Mouse (Mus musculus) neural tube, embryonic 14.5 days (tissue): Measurements from ENCODE around the gene Pla2g7. TPM values are rescaled to one million over a fixed set of nuclear protein-coding genes. Genes with fewer than 3 reads are reported as not detected.
A peak's percentile ranks its signal among the peaks of the same experiment; 100 is the strongest.

Source experiments
- ATAC-seq: fragments of 200-750 bp; cut with Nextera tagmentation; 2 replicates; pipeline ENCODE4 v1.8.0; 2017; ENCODE audit warnings: low read depth, mild to moderate bottlenecking, moderate TSS enrichment, moderate library complexity
- H3K27ac ChIP-seq: fragments of 300-500 bp; sonication (generic); 2 replicates; pipeline ENCODE4 v1.5.1; 2014; ENCODE audit warnings: low read depth, mild to moderate bottlenecking, control low read depth, low read length, moderate library complexity, mixed read lengths
- H3K27me3 ChIP-seq: fragments of 300-500 bp; sonication (generic); 2 replicates; pipeline ENCODE4 v1.6.1; 2014; ENCODE audit warnings: low read length; ENCODE audit not compliant: control insufficient read depth, insufficient read depth
- H3K36me3 ChIP-seq: fragments of 300-500 bp; sonication (generic); 2 replicates; pipeline ENCODE4 v1.6.1; 2014; ENCODE audit warnings: low read length, mixed read lengths; ENCODE audit not compliant: control insufficient read depth, insufficient read depth
- H3K4me1 ChIP-seq: fragments of 300-500 bp; sonication (generic); 2 replicates; pipeline ENCODE4 v1.6.1; 2014; ENCODE audit warnings: low read length; ENCODE audit not compliant: control insufficient read depth, insufficient read depth
- H3K4me2 ChIP-seq: fragments of 300-500 bp; sonication (generic); 2 replicates; pipeline ENCODE4 v1.6.1; 2014; ENCODE audit warnings: mild to moderate bottlenecking, low read depth, low read length, control low read depth
- H3K4me3 ChIP-seq: fragments of 300-500 bp; sonication (generic); 2 replicates; pipeline ENCODE4 v1.5.1; 2014; ENCODE audit warnings: low read depth, low read length, control low read depth, mixed read lengths
- H3K9ac ChIP-seq: fragments of 300-500 bp; sonication (generic); replicated peaks from 2 replicates; pipeline ENCODE4 v1.6.1; 2014; ENCODE audit warnings: low read depth, mild to moderate bottlenecking, control low read depth, low read length, mixed read lengths
- H3K9me3 ChIP-seq: fragments of 300-500 bp; sonication (generic); 2 replicates; pipeline ENCODE4 v1.6.1; 2016; ENCODE audit warnings: low read length; ENCODE audit not compliant: control insufficient read depth
- WGBS: fragments of 180-500 bp; shearing (Covaris S2); extraction: QIAGEN DNeasy Blood & Tissue Kit; methylation state at CpG from one replicate; pipeline ENCODE4 v1.1.7; 2014; 5-methylcytosine and 5-hydroxymethylcytosine counted together
- polyA plus RNA-seq: library from polyadenylated mRNA; unstranded; fragments of >200 nt; fragmentation: Nextera tagmentation; extraction: Ambion mirVana; gene quantifications from 2 replicates; pipeline ENCODE4 v1.2.1, GENCODE M21; 2014

Gene Pla2g7
- polyA plus RNA-seq, 1 experiment from 2014 or later = 62.3 TPM

- Histone ChIP-seq H3K4me3 (no peak overlapping the region), H3K4me1 (no peaks in the 10 kb centered on the region), H3K9me3 (no peaks in the 10 kb centered on the region), H3K9ac (no peak overlapping the region), H3K27ac (no peak overlapping the region), H3K36me3 (no peaks in the 10 kb centered on the region), H3K4me2 (no peak overlapping the region), H3K27me3 (no peaks in the 10 kb centered on the region)
- 91% methylated on average over 21 of the region's 21 CpGs for WGBS
- ATAC-seq = no peak
These were observed 24.7 kb downstream of the Pla2g7 start for GRCm38 (mm10) chr17:43592296-43593291.

GRCm38 (mm10) chr17:43597742-43598141 is 29.8 kb downstream of the Pla2g7 start:
- WGBS = 96% methylated on average over 2 of the region's 2 CpGs
- ATAC-seq = no peak
- H3K9me3 ChIP-seq = no peaks in the 10 kb centered on the region

DNA sequence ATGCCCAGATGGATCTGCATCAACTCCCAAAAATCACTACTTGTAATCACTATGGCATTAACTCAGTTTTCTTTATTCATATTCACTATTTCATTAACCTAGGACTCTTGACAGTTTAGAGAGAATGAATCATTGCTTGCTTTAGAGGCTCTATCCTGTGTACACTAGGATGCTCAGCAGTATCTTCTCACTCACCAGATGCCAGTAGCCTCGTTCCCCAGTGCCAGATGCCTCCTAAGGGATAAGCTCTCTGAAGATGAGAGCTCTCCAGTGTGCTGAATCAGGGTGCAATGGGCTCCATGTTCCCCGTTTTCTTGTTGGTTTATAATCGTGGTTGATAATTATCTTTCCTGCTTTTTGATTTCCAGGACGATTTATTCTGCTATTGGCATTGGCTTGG is 30.8 kb downstream of the Pla2g7 start:
- Histone ChIP-seq H3K9ac (no peak overlapping the region), H3K9me3 (no peaks in the 10 kb centered on the region), H3K36me3 (no peaks in the 10 kb centered on the region), H3K27ac (no peak overlapping the region), H3K4me1 (no peaks in the 10 kb centered on the region), H3K4me2 (no peak overlapping the region), H3K4me3 (no peak overlapping the region), H3K27me3 (no peaks in the 10 kb centered on the region)
- no peak for ATAC-seq
- WGBS = 74% methylated on average over 4 of the region's 4 CpGs

More at GRCm38 (mm10) chr17:43597742-43598141, 29.8 kb downstream of the Pla2g7 start:
- Histone ChIP-seq H3K4me1 (no peaks in the 10 kb centered on the region), H3K36me3 (no peaks in the 10 kb centered on the region), H3K27ac (no peak overlapping the region), H3K27me3 (no peaks in the 10 kb centered on the region), H3K4me2 (no peak overlapping the region), H3K4me3 (no peak overlapping the region), H3K9ac (no peak overlapping the region)

GRCm38 (mm10) chr17:43606704-43607103 is 38.8 kb downstream of the Pla2g7 start:
- 15% methylated on average over 3 of the region's 3 CpGs for WGBS
- no peak for ATAC-seq
- H3K4me2 ChIP-seq = no peak overlapping the region
- H3K36me3 ChIP-seq = no peaks in the 10 kb centered on the region
- H3K27me3 ChIP-seq = no peaks in the 10 kb centered on the region
- no peak overlapping the region for H3K27ac ChIP-seq
- H3K9me3 ChIP-seq = no peaks in the 10 kb centered on the region
- no peak overlapping the region for H3K4me3 ChIP-seq
- H3K9ac ChIP-seq = no peak overlapping the region
- no peaks in the 10 kb centered on the region for H3K4me1 ChIP-seq

DNA sequence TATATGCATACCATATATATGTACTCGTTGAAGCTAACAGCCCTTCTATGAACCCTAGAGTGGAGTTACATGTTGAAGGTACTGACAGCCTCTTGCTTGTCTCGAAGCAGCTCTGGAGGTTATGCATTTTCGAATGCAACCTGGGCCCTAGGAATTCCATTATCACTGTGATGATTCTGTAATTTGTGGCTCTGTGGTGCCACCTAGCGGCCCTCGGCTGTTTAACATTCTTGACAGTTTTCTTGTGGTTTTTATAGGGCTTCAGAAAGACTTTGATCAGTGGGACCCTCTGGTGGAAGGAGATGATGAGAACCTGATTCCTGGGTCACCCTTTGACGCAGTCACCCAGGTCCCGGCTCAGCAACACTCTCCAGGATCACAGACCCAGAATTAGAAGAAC is 43.7 kb downstream of the Pla2g7 start:
- Histone ChIP-seq H3K27ac (no peak overlapping the region), H3K9me3 (no peaks in the 10 kb centered on the region), H3K27me3 (no peaks in the 10 kb centered on the region), H3K4me1 (no peaks in the 10 kb centered on the region), H3K4me3 (no peak overlapping the region), H3K4me2 (no peak overlapping the region), H3K36me3 (no peaks in the 10 kb centered on the region), H3K9ac (no peak overlapping the region)
- peak; percentile 78 for ATAC-seq
- 21% methylated on average over 7 of the region's 7 CpGs for WGBS

GRCm38 (mm10) chr17:43612221-43612620 is 44.3 kb downstream of the Pla2g7 start:
- H3K27me3 ChIP-seq = no peaks in the 10 kb centered on the region
- H3K36me3 ChIP-seq = no peaks in the 10 kb centered on the region
- no peak overlapping the region for H3K27ac ChIP-seq
- H3K4me3 ChIP-seq = no peak overlapping the region
- WGBS = 80% methylated on average over 3 of the region's 3 CpGs
- H3K9me3 ChIP-seq = no peaks in the 10 kb centered on the region
- H3K4me1 ChIP-seq = no peaks in the 10 kb centered on the region
- no peak for ATAC-seq
- no peak overlapping the region for H3K9ac ChIP-seq
- H3K4me2 ChIP-seq = no peak overlapping the region

GRCm38 (mm10) chr17:43619156-43619555 is 51.3 kb downstream of the Pla2g7 start:
- no peak overlapping the region for H3K4me2 ChIP-seq
- no peaks in the 10 kb centered on the region for H3K27me3 ChIP-seq
- ATAC-seq = no peak
- no peaks in the 10 kb centered on the region for H3K9me3 ChIP-seq
- H3K36me3 ChIP-seq = no peaks in the 10 kb centered on the region
- no peak overlapping the region for H3K4me3 ChIP-seq
- WGBS = 92% methylated on average over 9 of the region's 9 CpGs
- H3K4me1 ChIP-seq = no peaks in the 10 kb centered on the region
- H3K9ac ChIP-seq = no peak overlapping the region
- no peak overlapping the region for H3K27ac ChIP-seq

GRCm38 (mm10) chr17:43622076-43622475 is 54.2 kb downstream of the Pla2g7 start:
- no peak overlapping the region for H3K4me2 ChIP-seq
- no peaks in the 10 kb centered on the region; the same call in 1 of the 2 replicates for H3K9me3 ChIP-seq
- no peaks in the 10 kb centered on the region for H3K36me3 ChIP-seq
- no peak overlapping the region for H3K9ac ChIP-seq
- no peak overlapping the region for H3K27ac ChIP-seq
- ATAC-seq = no peak
- 91% methylated on average over 10 of the region's 10 CpGs for WGBS
- no peaks in the 10 kb centered on the region for H3K27me3 ChIP-seq
- H3K4me3 ChIP-seq = no peak overlapping the region
- H3K4me1 ChIP-seq = no peaks in the 10 kb centered on the region

DNA sequence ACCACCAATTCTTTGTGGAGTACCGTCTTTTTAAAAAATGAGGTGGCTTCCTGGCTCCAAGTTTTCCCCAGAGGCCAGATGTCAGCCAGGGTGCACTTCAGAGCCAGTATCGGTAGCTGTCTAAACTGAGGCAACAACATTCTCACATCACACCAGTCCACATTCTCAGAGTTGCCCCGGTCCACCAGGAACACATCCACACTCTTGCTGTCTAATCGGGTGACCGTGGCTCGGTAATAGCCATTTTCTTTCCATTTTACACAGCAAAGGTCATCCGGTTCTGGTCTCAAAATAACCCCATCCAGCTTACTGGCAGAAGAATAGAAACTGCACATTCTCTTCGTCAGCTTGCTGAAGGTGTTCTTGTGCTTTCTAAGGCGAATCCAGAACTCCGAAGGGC is 60.3 kb downstream of the Pla2g7 start:
- Histone ChIP-seq H3K9me3 (no peaks in the 10 kb centered on the region; the same call in 1 of the 2 replicates), H3K27me3 (peaks cover 15% of the 10 kb centered on the region; the same call in 1 of the 2 replicates), H3K4me1 (peaks cover 6% of the 10 kb centered on the region; the same call in 1 of the 2 replicates), H3K9ac (no peak overlapping the region), H3K36me3 (no peaks in the 10 kb centered on the region), H3K4me3 (no peak overlapping the region), H3K4me2 (no peak overlapping the region), H3K27ac (no peak overlapping the region)
- ATAC-seq = no peak
- WGBS = 91% methylated on average over 10 of the region's 10 CpGs
